Mouse (Mus musculus): ENCODE measurements around the gene Pdgfb. TPM values are rescaled to one million over a fixed set of nuclear protein-coding genes. Genes with fewer than 3 reads are reported as not detected.

The Pdgfb gene
- polyA plus RNA-seq, 1 experiment from 2014 or later, result 6.1 TPM

GRCm38 (mm10) chr15:80042152-80042551, 27.4 kb upstream of the Pdgfb start:
- Histone ChIP-seq H3K27ac (replicated peaks; ENCODE audit: low read depth, low read length) (no peak overlapping the region), H3K27me3 (replicated peaks; ENCODE audit: control insufficient read depth, insufficient read depth, low read length) (no peaks in the 10 kb centered on the region), H3K4me2 (ENCODE audit: low read depth, low read length) (no peak overlapping the region), H3K4me3 (ENCODE audit: low read depth, low read length) (no peak overlapping the region), H3K4me1 (ENCODE audit: control insufficient read depth, insufficient read depth, low read length) (no peaks in the 10 kb centered on the region), H3K9me3 (ENCODE audit: control insufficient read depth, low read length) (peaks cover 7% of the 10 kb centered on the region; the same call in 1 of the 2 replicates), H3K9ac (ENCODE audit: low read depth, low read length) (no peak overlapping the region), H3K36me3 (ENCODE audit: control insufficient read depth, insufficient read depth, low read length) (no peaks in the 10 kb centered on the region)
- 72% methylated on average over 4 of the region's 4 CpGs for WGBS
- ATAC-seq (ENCODE audit: low read depth), result no peak
- DNase-seq (ENCODE audit: low spot score), result no peak

GRCm38 (mm10) chr15:80038110-80038391, 23.3 kb upstream of the Pdgfb start:
- H3K4me3 ChIP-seq (ENCODE audit: low read depth, low read length), result no peak overlapping the region
- H3K4me1 ChIP-seq (ENCODE audit: control insufficient read depth, insufficient read depth, low read length), result no peaks in the 10 kb centered on the region
- H3K36me3 ChIP-seq (ENCODE audit: control insufficient read depth, insufficient read depth, low read length), result no peaks in the 10 kb centered on the region
- DNase-seq (ENCODE audit: low spot score) (no peak), ATAC-seq (ENCODE audit: low read depth) (no peak)
- H3K9me3 ChIP-seq (ENCODE audit: control insufficient read depth, low read length), result no peaks in the 10 kb centered on the region
- H3K27me3 ChIP-seq (replicated peaks; ENCODE audit: control insufficient read depth, insufficient read depth, low read length), result no peaks in the 10 kb centered on the region
- no peak overlapping the region for H3K9ac ChIP-seq (ENCODE audit: low read depth, low read length)
- WGBS, result 94% methylated on average over 2 of the region's 2 CpGs
- no peak overlapping the region for H3K27ac ChIP-seq (replicated peaks; ENCODE audit: low read depth, low read length)
- no peak overlapping the region for H3K4me2 ChIP-seq (ENCODE audit: low read depth, low read length)

GRCm38 (mm10) chr15:80037255-80038109, 22.7 kb upstream of the Pdgfb start:
- no peak overlapping the region for H3K27ac ChIP-seq (replicated peaks; ENCODE audit: low read depth, low read length)
- no peak overlapping the region for H3K9ac ChIP-seq (ENCODE audit: low read depth, low read length)
- H3K4me3 ChIP-seq (ENCODE audit: low read depth, low read length), result no peak overlapping the region
- no peaks in the 10 kb centered on the region for H3K4me1 ChIP-seq (ENCODE audit: control insufficient read depth, insufficient read depth, low read length)
- no peak for ATAC-seq (ENCODE audit: low read depth)
- WGBS, result 79% methylated on average over 11 of the region's 11 CpGs
- DNase-seq (ENCODE audit: low spot score), result no peak
- H3K4me2 ChIP-seq (ENCODE audit: low read depth, low read length), result no peak overlapping the region
- no peaks in the 10 kb centered on the region for H3K36me3 ChIP-seq (ENCODE audit: control insufficient read depth, insufficient read depth, low read length)
- no peaks in the 10 kb centered on the region for H3K27me3 ChIP-seq (replicated peaks; ENCODE audit: control insufficient read depth, insufficient read depth, low read length)
- H3K9me3 ChIP-seq (ENCODE audit: control insufficient read depth, low read length), result no peaks in the 10 kb centered on the region

- DNase-seq (ENCODE audit: low spot score) (no peak), ATAC-seq (ENCODE audit: low read depth) (no peak)
- H3K27ac ChIP-seq (replicated peaks; ENCODE audit: low read depth, low read length), result no peak overlapping the region
- 84% methylated on average over 6 of the region's 6 CpGs for WGBS
- H3K4me1 ChIP-seq (ENCODE audit: control insufficient read depth, insufficient read depth, low read length), result no peaks in the 10 kb centered on the region
- H3K36me3 ChIP-seq (ENCODE audit: control insufficient read depth, insufficient read depth, low read length), result no peaks in the 10 kb centered on the region
- H3K9ac ChIP-seq (ENCODE audit: low read depth, low read length), result no peak overlapping the region
- no peaks in the 10 kb centered on the region for H3K27me3 ChIP-seq (replicated peaks; ENCODE audit: control insufficient read depth, insufficient read depth, low read length)
- H3K4me2 ChIP-seq (ENCODE audit: low read depth, low read length), result no peak overlapping the region
- peaks cover 4% of the 10 kb centered on the region; the same call in 1 of the 2 replicates for H3K9me3 ChIP-seq (ENCODE audit: control insufficient read depth, low read length)
- H3K4me3 ChIP-seq (ENCODE audit: low read depth, low read length), result no peak overlapping the region
Measured at GRCm38 (mm10) chr15:80035341-80035885, 20.6 kb upstream of the Pdgfb start.

GRCm38 (mm10) chr15:80034913-80035312, 20.1 kb upstream of the Pdgfb start:
- Histone ChIP-seq H3K27ac (replicated peaks; ENCODE audit: low read depth, low read length) (no peak overlapping the region), H3K4me2 (ENCODE audit: low read depth, low read length) (no peak overlapping the region), H3K27me3 (replicated peaks; ENCODE audit: control insufficient read depth, insufficient read depth, low read length) (no peaks in the 10 kb centered on the region), H3K36me3 (ENCODE audit: control insufficient read depth, insufficient read depth, low read length) (no peaks in the 10 kb centered on the region), H3K4me3 (ENCODE audit: low read depth, low read length) (no peak overlapping the region), H3K9ac (ENCODE audit: low read depth, low read length) (no peak overlapping the region), H3K9me3 (ENCODE audit: control insufficient read depth, low read length) (peaks cover 4% of the 10 kb centered on the region; the same call in 1 of the 2 replicates), H3K4me1 (ENCODE audit: control insufficient read depth, insufficient read depth, low read length) (no peaks in the 10 kb centered on the region)
- no peak for DNase-seq (ENCODE audit: low spot score)
- ATAC-seq (ENCODE audit: low read depth), result no peak

- 67% methylated on average over 7 of the region's 7 CpGs for WGBS
- no peak overlapping the region for H3K27ac ChIP-seq (replicated peaks; ENCODE audit: low read depth, low read length)
- H3K4me2 ChIP-seq (ENCODE audit: low read depth, low read length), result no peak overlapping the region
- no peaks in the 10 kb centered on the region for H3K27me3 ChIP-seq (replicated peaks; ENCODE audit: control insufficient read depth, insufficient read depth, low read length)
- no peaks in the 10 kb centered on the region for H3K36me3 ChIP-seq (ENCODE audit: control insufficient read depth, insufficient read depth, low read length)
- no peak for DNase-seq (ENCODE audit: low spot score)
- no peak overlapping the region for H3K4me3 ChIP-seq (ENCODE audit: low read depth, low read length)
- peaks cover 4% of the 10 kb centered on the region; the same call in 1 of the 2 replicates for H3K9me3 ChIP-seq (ENCODE audit: control insufficient read depth, low read length)
- H3K4me1 ChIP-seq (ENCODE audit: control insufficient read depth, insufficient read depth, low read length), result no peaks in the 10 kb centered on the region
- ATAC-seq (ENCODE audit: low read depth), result no peak
- H3K9ac ChIP-seq (ENCODE audit: low read depth, low read length), result no peak overlapping the region
Measured at GRCm38 (mm10) chr15:80034366-80034765, 19.6 kb upstream of the Pdgfb start.

GRCm38 (mm10) chr15:80031133-80031532, 16.4 kb upstream of the Pdgfb start:
- Histone ChIP-seq H3K4me3 (ENCODE audit: low read depth, low read length) (no peak overlapping the region), H3K4me1 (ENCODE audit: control insufficient read depth, insufficient read depth, low read length) (no peaks in the 10 kb centered on the region), H3K9ac (ENCODE audit: low read depth, low read length) (no peak overlapping the region), H3K27ac (replicated peaks; ENCODE audit: low read depth, low read length) (no peak overlapping the region), H3K27me3 (replicated peaks; ENCODE audit: control insufficient read depth, insufficient read depth, low read length) (no peaks in the 10 kb centered on the region), H3K4me2 (ENCODE audit: low read depth, low read length) (no peak overlapping the region), H3K36me3 (ENCODE audit: control insufficient read depth, insufficient read depth, low read length) (no peaks in the 10 kb centered on the region), H3K9me3 (ENCODE audit: control insufficient read depth, low read length) (peaks cover 4% of the 10 kb centered on the region; the same call in 1 of the 2 replicates)
- 81% methylated on average over 4 of the region's 4 CpGs for WGBS
- no peak for DNase-seq (ENCODE audit: low spot score)
- ATAC-seq (ENCODE audit: low read depth), result no peak

GRCm38 (mm10) chr15:80030399-80030798, 15.6 kb upstream of the Pdgfb start:
- 93% methylated on average over 10 of the region's 10 CpGs for WGBS
- Histone ChIP-seq H3K4me1 (ENCODE audit: control insufficient read depth, insufficient read depth, low read length) (no peaks in the 10 kb centered on the region), H3K4me3 (ENCODE audit: low read depth, low read length) (no peak overlapping the region), H3K4me2 (ENCODE audit: low read depth, low read length) (no peak overlapping the region), H3K27ac (replicated peaks; ENCODE audit: low read depth, low read length) (no peak overlapping the region), H3K9ac (ENCODE audit: low read depth, low read length) (no peak overlapping the region), H3K36me3 (ENCODE audit: control insufficient read depth, insufficient read depth, low read length) (no peaks in the 10 kb centered on the region), H3K27me3 (replicated peaks; ENCODE audit: control insufficient read depth, insufficient read depth, low read length) (no peaks in the 10 kb centered on the region), H3K9me3 (ENCODE audit: control insufficient read depth, low read length) (peaks cover 4% of the 10 kb centered on the region; the same call in 1 of the 2 replicates)
- DNase-seq (ENCODE audit: low spot score) (no peak), ATAC-seq (ENCODE audit: low read depth) (no peak)

- WGBS, result 73% methylated on average over 5 of the region's 5 CpGs
- no peak for ATAC-seq (ENCODE audit: low read depth)
- H3K4me2 ChIP-seq (ENCODE audit: low read depth, low read length), result no peak overlapping the region
- DNase-seq (ENCODE audit: low spot score), result no peak
- H3K4me1 ChIP-seq (ENCODE audit: control insufficient read depth, insufficient read depth, low read length), result no peaks in the 10 kb centered on the region
- no peak overlapping the region for H3K4me3 ChIP-seq (ENCODE audit: low read depth, low read length)
- peaks cover 4% of the 10 kb centered on the region; the same call in 1 of the 2 replicates for H3K9me3 ChIP-seq (ENCODE audit: control insufficient read depth, low read length)
- no peak overlapping the region for H3K9ac ChIP-seq (ENCODE audit: low read depth, low read length)
- H3K27ac ChIP-seq (replicated peaks; ENCODE audit: low read depth, low read length), result no peak overlapping the region
- no peaks in the 10 kb centered on the region for H3K27me3 ChIP-seq (replicated peaks; ENCODE audit: control insufficient read depth, insufficient read depth, low read length)
- H3K36me3 ChIP-seq (ENCODE audit: control insufficient read depth, insufficient read depth, low read length), result no peaks in the 10 kb centered on the region
Measured at GRCm38 (mm10) chr15:80028862-80029261, 14.1 kb upstream of the Pdgfb start.
